14 mouse cellular contexts compared by ENCODE assay signal in genomic region chr19:46186611-46187010, GRCm38 (mm10). TPM values are rescaled to one million over a fixed set of nuclear protein-coding genes. Genes with fewer than 3 reads are reported as not detected.
DNase-seq lines count a peak whose midpoint lies in the region; ATAC-seq and TF ChIP-seq lines count a peak whose summit lies in the region.
"Had no signal": no experiment of that assay in that cellular context is flagged by ENCODE, and none has a peak within 500 bp of the region (broad histone marks: within the 10 kb centered on the region; RNA-seq: fewer than 3 reads in every experiment).

No protein-coding gene starts in this region.

- whole genome bisulfite sequencing in embryonic facial prominence, embryonic 14.5 days: 34% methylated on average over 3 of the region's 3 CpGs
- WGBS in heart, embryonic 13.5 days: 10% methylated on average over 3 of the region's 3 CpGs
- 33% methylated on average over 3 of the region's 3 CpGs for WGBS in cerebellum, adult 2 months

- peak; percentile 71; the same call in 1 of the 2 replicates for ATAC-seq in embryonic facial prominence, embryonic 14.5 days (ENCODE audit: low read depth)
- no peak for ATAC-seq in heart, embryonic 13.5 days (ENCODE audit: extremely low read depth, insufficient number of reproducible peaks, low FRiP score, low TSS enrichment)

- H3K9me3 ChIP-seq in embryonic facial prominence, embryonic 14.5 days (ENCODE audit: control insufficient read depth, low read length): no peaks in the 10 kb centered on the region
- H3K9me3 ChIP-seq in heart, embryonic 13.5 days: no peaks in the 10 kb centered on the region
- H3K9me3 ChIP-seq: forebrain, embryonic 10.5 days had no signal

- no peak overlapping the region for H3K4me3 ChIP-seq in embryonic facial prominence, embryonic 14.5 days (ENCODE audit: low read depth, low read length)
- peak overlapping the region; percentile 11; the same call in 1 of the 2 replicates for H3K4me3 ChIP-seq in heart, embryonic 13.5 days
- no peak overlapping the region for H3K4me3 ChIP-seq in cerebellum, adult 2 months (replicated peaks; ENCODE audit: insufficient read depth, low read depth, low read length)
- H3K4me3 ChIP-seq: forebrain, embryonic 10.5 days had no signal

- no peaks in the 10 kb centered on the region for H3K27me3 ChIP-seq in embryonic facial prominence, embryonic 14.5 days (replicated peaks; ENCODE audit: control insufficient read depth, insufficient read depth, low read length)
- H3K27me3 ChIP-seq in heart, embryonic 13.5 days (replicated peaks): no peaks in the 10 kb centered on the region
- H3K27me3 ChIP-seq in cerebellum, adult 2 months (ENCODE audit: control insufficient read depth, insufficient read depth, low read length): no peaks in the 10 kb centered on the region

- peak; percentile 25 for DNase-seq in layer of hippocampus, adult 11-12 months (ENCODE audit: low spot score)
- no peak for DNase-seq in layer of hippocampus, postnatal 25 days (ENCODE audit: extremely low spot score in 1 of 2, low spot score in 1 of 2)
- DNase-seq in embryonic facial prominence, embryonic 14.5 days (ENCODE audit: low spot score): peak; percentile 80
- peak; percentile 34 for DNase-seq in lung, postnatal 10 days
- no peak for DNase-seq in ovary, adult 18-20 months (ENCODE audit: low spot score)
- no peak for DNase-seq in cerebellum, adult 2 months
- no peak for DNase-seq in cerebellum, postnatal 10 days
- DNase-seq: right cerebral cortex, postnatal 25 days; thymus, adult 18-20 months had no signal

- peaks cover 7% of the 10 kb centered on the region for H3K36me3 ChIP-seq in embryonic facial prominence, embryonic 14.5 days (ENCODE audit: control insufficient read depth, insufficient read depth, low read length)
- peaks cover 11% of the 10 kb centered on the region for H3K36me3 ChIP-seq in heart, embryonic 13.5 days

- H3K9ac ChIP-seq in embryonic facial prominence, embryonic 14.5 days (ENCODE audit: low read depth, low read length): no peak overlapping the region
- H3K9ac ChIP-seq in heart, embryonic 13.5 days: 0 out of 2 replicates have a peak overlapping the region, but pooled peaks have one; percentile 54
- H3K9ac ChIP-seq: liver, embryonic 14.5 days had no signal

- no peaks in the 10 kb centered on the region for H3K4me1 ChIP-seq in embryonic facial prominence, embryonic 14.5 days (ENCODE audit: control insufficient read depth, insufficient read depth, low read length)
- H3K4me1 ChIP-seq in heart, embryonic 13.5 days: peaks cover 27% of the 10 kb centered on the region
- H3K4me1 ChIP-seq in cerebellum, adult 2 months (ENCODE audit: control insufficient read depth, insufficient read depth, low read length): no peaks in the 10 kb centered on the region
- H3K4me1 ChIP-seq: forebrain, embryonic 10.5 days had no signal

- H3K27ac ChIP-seq in embryonic facial prominence, embryonic 14.5 days (replicated peaks; ENCODE audit: low read depth, low read length): no peak overlapping the region
- H3K27ac ChIP-seq in heart, embryonic 13.5 days (replicated peaks): peak overlapping the region; percentile 79
- no peak overlapping the region for H3K27ac ChIP-seq in cerebellum, adult 2 months (ENCODE audit: insufficient read depth, low read length)
- H3K27ac ChIP-seq: forebrain, embryonic 10.5 days; liver, embryonic 14.5 days had no signal

- no peak for TF ChIP-seq CTCF in cerebellum, adult 2 months (IDR thresholded peaks at IDR 0.05; ENCODE audit: borderline replicate concordance, insufficient read depth, low read depth, low read length)

- H3K4me2 ChIP-seq in embryonic facial prominence, embryonic 14.5 days (ENCODE audit: low read depth, low read length): no peak overlapping the region
- H3K4me2 ChIP-seq in heart, embryonic 13.5 days: peak overlapping the region; percentile 54

- no peak for TF ChIP-seq POLR2A in cerebellum, adult 2 months (IDR thresholded peaks at IDR 0.05; ENCODE audit: borderline replicate concordance, insufficient read depth, low read length)

RNA-seq across cellular contexts. Expression of gene Gbf1, which starts 34.3 kb away (rescaled TPM):
- total RNA-seq in layer of hippocampus, postnatal 25 days (2021): 10 to 100 TPM; 93.3 to 97.6 TPM
- polyA plus RNA-seq in embryonic facial prominence, embryonic 14.5 days (2014; fragmentation: Nextera tagmentation; extraction: Ambion mirVana): 57.3 and 60.4 TPM in 2 replicates
- 41.1 and 43.1 TPM in 2 replicates for polyA plus RNA-seq in heart, embryonic 13.5 days (2015; fragmentation: Nextera tagmentation; extraction: Ambion mirVana)
- polyA plus RNA-seq in cerebellum, adult 2 months (2012; rRNA removed): 85.3 and 91.0 TPM in 2 replicates

RNA-seq across cellular contexts. Expression of gene Pitx3, which starts 38.5 kb away (rescaled TPM):
- not detected for total RNA-seq in layer of hippocampus, postnatal 25 days (2021)
- 10.5 and 13.1 TPM in 2 replicates for polyA plus RNA-seq in embryonic facial prominence, embryonic 14.5 days (2014; fragmentation: Nextera tagmentation; extraction: Ambion mirVana)
- 0.66 and 0.74 TPM in 2 replicates for polyA plus RNA-seq in heart, embryonic 13.5 days (2015; fragmentation: Nextera tagmentation; extraction: Ambion mirVana)
- polyA plus RNA-seq in cerebellum, adult 2 months (2012; rRNA removed): 0.14 and 0.31 TPM in 2 replicates
- total RNA-seq: layer of hippocampus, postnatal 10 days had no signal
- polyA plus RNA-seq: liver, embryonic 14.5 days had no signal

RNA-seq across cellular contexts. Expression of gene Elovl3, which starts 54.9 kb away (rescaled TPM):
- not detected for total RNA-seq in layer of hippocampus, postnatal 25 days (2021)
- polyA plus RNA-seq in embryonic facial prominence, embryonic 14.5 days (2014; fragmentation: Nextera tagmentation; extraction: Ambion mirVana): 1.1 and 1.4 TPM in 2 replicates
- polyA plus RNA-seq in heart, embryonic 13.5 days (2015; fragmentation: Nextera tagmentation; extraction: Ambion mirVana): not detected in 2 replicates
- polyA plus RNA-seq in cerebellum, adult 2 months (2012; rRNA removed): not detected in 2 replicates
- total RNA-seq: layer of hippocampus, postnatal 10 days had no signal
- polyA plus RNA-seq: hindbrain, embryonic 11.5 days had no signal

Comparison
In these comparisons a context has a peak if more than half of its experiments do, and no peak if none do; other contexts are left out.
1. DNase-seq: peak in layer of hippocampus, adult 11-12 months (single experiment), embryonic facial prominence, embryonic 14.5 days (single experiment) and lung, postnatal 10 days (single experiment); none in layer of hippocampus, postnatal 25 days (0 of 2), ovary, adult 18-20 months (single experiment), cerebellum, adult 2 months (0 of 2) and cerebellum, postnatal 10 days (0 of 2).